Mouse (Mus musculus) thymus, adult 2 months (tissue): Measurements from ENCODE around the gene Prr12. TPM values are rescaled to one million over a fixed set of nuclear protein-coding genes. Genes with fewer than 3 reads are reported as not detected.
"Not testable (repeated sequence)": the region's sequence is repeated elsewhere in the genome, so short reads cannot be mapped to it uniquely, and the experiment has no call there.

Experiments
- DNase-seq: peaks from one replicate; pipeline ENCODE4 v3.0.0; 2021
- H3K27ac ChIP-seq: fragments of 200-500 bp; 2 replicates; pipeline ENCODE4 v1.5.1; 2012; ENCODE audit warnings: low read length, control low read depth; ENCODE audit not compliant: control insufficient read depth, insufficient read depth
- H3K27me3 ChIP-seq: fragments of 200-500 bp; 2 replicates; pipeline ENCODE4 v1.6.1; 2012; ENCODE audit warnings: mild to moderate bottlenecking, low read length, moderate library complexity, mixed read lengths; ENCODE audit not compliant: control insufficient read depth, insufficient read depth
- H3K36me3 ChIP-seq: fragments of 200-500 bp; 2 replicates; pipeline ENCODE4 v1.6.1; 2012; ENCODE audit warnings: mild to moderate bottlenecking, low read length, moderate library complexity; ENCODE audit not compliant: control insufficient read depth, insufficient read depth
- H3K4me1 ChIP-seq: fragments of 200-500 bp; replicated peaks from 2 replicates; pipeline ENCODE4 v1.6.1; 2012; ENCODE audit warnings: low read length; ENCODE audit not compliant: control insufficient read depth, insufficient read depth
- H3K4me3 ChIP-seq: fragments of 200-500 bp; 2 replicates; pipeline ENCODE4 v1.5.1; 2012; ENCODE audit warnings: mild to moderate bottlenecking, low read length, control low read depth, moderate library complexity; ENCODE audit not compliant: control insufficient read depth, insufficient read depth
- CTCF ChIP-seq: fragments of 200-500 bp; IDR thresholded peaks from 2 replicates; pipeline ENCODE4 v1.5.1; 2012; ENCODE audit warnings: mild to moderate bottlenecking, control low read depth, low read length, moderate library complexity, borderline replicate concordance; ENCODE audit not compliant: control insufficient read depth, poor library complexity, insufficient read depth; ENCODE audit errors: extremely low read depth
- POLR2A ChIP-seq: fragments of 200-500 bp; IDR thresholded peaks from 2 replicates; pipeline ENCODE4 v1.6.1; 2012; ENCODE audit warnings: mild to moderate bottlenecking, low read length, control low read depth, moderate library complexity; ENCODE audit not compliant: control insufficient read depth, poor library complexity, insufficient read depth; ENCODE audit errors: extremely low read depth
- WGBS: fragments of 180-500 bp; shearing (Covaris S2); methylation state at CpG from one replicate; pipeline ENCODE4 v1.1.7; 2018; 5-methylcytosine and 5-hydroxymethylcytosine counted together
- polyA plus RNA-seq: library from polyadenylated mRNA; depleted of rRNA; stranded (reverse); fragments of >200 nt; gene quantifications from 2 replicates; pipeline ENCODE4 v1.2.3, GENCODE M21; 2012

The Prr12 gene
- polyA plus RNA-seq, 1 experiment = 32.7 TPM

DNA sequence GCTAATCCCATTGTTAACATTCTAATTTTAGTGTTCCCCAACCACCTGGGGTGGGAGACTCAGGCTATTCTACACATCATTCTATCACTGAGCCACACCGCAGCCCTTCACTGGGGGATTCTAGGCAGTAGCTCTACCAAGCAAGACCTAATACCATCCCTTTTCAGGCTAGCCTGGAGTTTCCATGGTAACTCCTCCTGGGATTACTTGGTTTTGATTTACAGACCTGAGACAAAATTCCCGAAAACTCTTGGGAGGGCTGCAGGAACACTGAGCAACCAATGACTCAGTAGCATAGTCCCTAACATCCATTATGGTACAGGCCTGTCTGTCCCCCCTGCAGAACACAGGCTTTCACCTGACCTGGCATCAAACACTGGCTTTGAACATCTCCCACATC is 26.4 kb downstream of the Prr12 start:
- 94% methylated on average over 2 of the region's 2 CpGs for WGBS
- TF ChIP-seq POLR2A = no peak
- TF ChIP-seq CTCF = no peak

DNA sequence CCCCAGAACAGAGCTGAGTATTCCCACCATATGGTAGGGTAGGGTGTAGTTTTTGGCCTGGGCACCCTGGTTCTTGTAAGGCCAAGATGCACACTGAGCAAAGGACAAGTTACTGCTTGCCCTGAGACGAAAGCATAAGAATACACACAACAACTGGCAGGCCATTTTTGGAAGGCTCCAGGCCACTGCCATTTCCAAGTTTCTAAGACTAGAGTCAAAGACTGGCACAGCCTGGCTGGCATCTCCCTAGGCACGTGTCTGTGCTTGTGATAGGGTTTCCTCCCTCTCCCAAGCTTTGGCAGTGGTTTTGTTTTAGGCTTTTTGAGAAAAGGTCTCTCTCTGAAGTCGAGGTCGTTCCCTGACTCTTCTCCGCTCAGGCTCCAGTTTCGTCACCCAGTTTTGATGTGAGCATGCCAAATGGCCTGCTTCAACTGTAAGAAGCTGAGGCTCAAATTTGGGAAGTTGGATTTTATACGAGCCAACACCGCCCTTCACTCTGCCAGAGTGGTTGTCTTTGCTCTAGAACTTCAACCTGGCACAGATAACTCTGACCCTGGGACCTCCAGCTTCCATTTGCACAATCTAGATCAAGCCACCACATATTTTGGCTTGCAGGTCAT is 27.0 kb downstream of the Prr12 start:
- no peak for TF ChIP-seq POLR2A
- Histone ChIP-seq H3K27ac (no peak overlapping the region), H3K27me3 (no peaks in the 10 kb centered on the region), H3K4me3 (no peak overlapping the region), H3K36me3 (peaks cover 28% of the 10 kb centered on the region), H3K4me1 (no peaks in the 10 kb centered on the region)
- WGBS = 79% methylated on average over 8 of the region's 8 CpGs
- DNase-seq = no peak

More for the DNA sequence above, 26.4 kb downstream of the Prr12 start:
- Histone ChIP-seq H3K4me3 (no peak overlapping the region), H3K36me3 (peaks cover 34% of the 10 kb centered on the region), H3K27me3 (no peaks in the 10 kb centered on the region), H3K4me1 (no peaks in the 10 kb centered on the region), H3K27ac (no peak overlapping the region)
- no peak for DNase-seq

DNA sequence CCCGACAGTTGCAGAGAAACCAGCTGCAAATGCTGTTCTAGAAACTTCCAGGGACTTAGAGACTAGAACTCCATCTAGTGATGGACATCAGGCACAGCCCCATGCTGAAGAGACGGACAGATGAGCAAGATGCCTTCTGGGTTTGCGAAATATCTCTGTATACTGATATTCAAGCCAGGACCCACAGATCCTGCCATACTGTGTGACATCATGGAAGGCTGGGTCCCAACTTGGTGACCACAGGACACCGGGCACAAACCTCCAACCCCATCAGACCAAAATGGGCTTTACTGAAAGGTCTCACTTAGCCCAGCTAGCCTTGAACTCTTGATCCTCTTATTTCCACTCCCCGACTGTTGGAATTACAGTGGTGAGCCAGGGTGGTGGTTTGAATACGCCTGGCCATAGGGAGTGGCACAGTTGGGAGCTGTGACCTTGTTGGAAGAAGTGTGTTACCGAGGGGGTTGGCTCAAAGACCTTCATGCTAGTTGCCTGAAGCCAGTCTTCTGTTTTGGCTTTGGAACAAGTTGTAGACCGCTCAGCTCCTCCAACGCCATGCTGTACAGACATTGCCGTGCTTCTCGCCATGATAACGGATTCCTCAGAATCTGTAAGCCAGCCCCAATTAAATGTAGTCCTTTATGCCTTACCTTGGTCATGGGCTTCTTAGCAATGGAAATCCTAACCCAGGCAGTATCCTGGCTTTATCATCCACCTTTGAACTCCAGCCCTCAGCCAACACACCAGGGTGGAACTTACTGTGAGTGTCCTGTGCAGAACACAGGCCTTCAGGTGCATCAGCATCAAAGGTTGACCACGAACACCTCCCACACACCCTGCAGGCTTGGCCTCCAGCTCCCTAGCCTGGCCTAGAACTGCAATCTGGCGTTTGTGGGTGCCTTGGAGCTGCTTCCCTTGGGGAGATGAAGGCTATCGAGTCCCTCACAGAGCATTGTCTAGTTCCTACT is 28.1 kb downstream of the Prr12 start:
- 83% methylated on average over 15 of the region's 15 CpGs for WGBS
- TF ChIP-seq POLR2A (no peak), CTCF (no peak)
- H3K27ac ChIP-seq = no peak overlapping the region

DNA sequence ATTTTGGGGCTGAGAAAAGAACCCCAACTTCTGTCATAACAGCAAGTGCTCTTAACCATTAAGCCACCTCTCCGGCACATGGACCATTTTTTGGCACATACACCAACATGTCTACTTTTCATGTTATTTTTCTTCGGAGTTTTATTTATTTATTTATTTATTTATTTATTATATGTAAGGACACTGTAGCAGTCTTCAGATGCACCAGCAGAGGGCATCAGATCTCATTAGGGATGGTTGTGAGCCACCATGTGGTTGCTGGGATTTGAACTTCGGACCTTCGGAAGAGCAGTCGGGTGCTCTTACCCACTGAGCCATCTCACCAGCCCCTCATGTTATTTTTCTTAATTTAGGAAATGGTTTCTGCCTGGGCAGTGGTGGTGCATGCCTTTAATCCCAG is 29.0 kb downstream of the Prr12 start:
- not testable (repeated sequence) for H3K27ac ChIP-seq, DNase-seq, H3K27me3 ChIP-seq, H3K4me1 ChIP-seq, H3K4me3 ChIP-seq
- WGBS = 70% methylated on average over 5 of the region's 5 CpGs
- peaks cover 12% of the 10 kb centered on the region for H3K36me3 ChIP-seq

More for the DNA sequence above, 28.1 kb downstream of the Prr12 start:
- no peaks in the 10 kb centered on the region for H3K4me1 ChIP-seq
- DNase-seq = no peak
- H3K27me3 ChIP-seq = no peaks in the 10 kb centered on the region
- no peak overlapping the region for H3K4me3 ChIP-seq
- peaks cover 17% of the 10 kb centered on the region for H3K36me3 ChIP-seq

DNA sequence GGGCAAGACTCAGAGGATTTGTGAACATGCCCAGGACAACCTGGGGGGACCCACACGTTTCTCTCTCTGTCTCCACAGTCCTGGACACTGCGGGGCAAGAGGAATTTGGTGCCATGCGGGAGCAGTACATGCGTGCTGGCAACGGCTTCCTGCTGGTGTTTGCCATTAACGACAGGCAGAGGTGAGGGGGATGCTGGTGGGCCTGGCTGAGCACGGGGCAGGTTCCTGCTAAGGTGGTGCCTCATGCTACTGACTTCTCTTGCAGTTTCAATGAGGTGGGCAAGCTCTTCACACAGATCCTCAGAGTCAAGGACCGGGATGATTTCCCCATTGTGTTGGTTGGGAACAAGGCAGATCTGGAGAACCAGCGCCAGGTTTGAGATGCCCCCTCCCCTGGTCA is 32.5 kb downstream of the Prr12 start:
- H3K27me3 ChIP-seq = no peaks in the 10 kb centered on the region
- peaks cover 3% of the 10 kb centered on the region for H3K4me1 ChIP-seq
- TF ChIP-seq CTCF (no peak), POLR2A (no peak)
- 95% methylated on average over 9 of the region's 9 CpGs for WGBS
- no peak overlapping the region for H3K27ac ChIP-seq
- no peak for DNase-seq
- no peaks in the 10 kb centered on the region for H3K36me3 ChIP-seq
- H3K4me3 ChIP-seq = no peak overlapping the region

DNA sequence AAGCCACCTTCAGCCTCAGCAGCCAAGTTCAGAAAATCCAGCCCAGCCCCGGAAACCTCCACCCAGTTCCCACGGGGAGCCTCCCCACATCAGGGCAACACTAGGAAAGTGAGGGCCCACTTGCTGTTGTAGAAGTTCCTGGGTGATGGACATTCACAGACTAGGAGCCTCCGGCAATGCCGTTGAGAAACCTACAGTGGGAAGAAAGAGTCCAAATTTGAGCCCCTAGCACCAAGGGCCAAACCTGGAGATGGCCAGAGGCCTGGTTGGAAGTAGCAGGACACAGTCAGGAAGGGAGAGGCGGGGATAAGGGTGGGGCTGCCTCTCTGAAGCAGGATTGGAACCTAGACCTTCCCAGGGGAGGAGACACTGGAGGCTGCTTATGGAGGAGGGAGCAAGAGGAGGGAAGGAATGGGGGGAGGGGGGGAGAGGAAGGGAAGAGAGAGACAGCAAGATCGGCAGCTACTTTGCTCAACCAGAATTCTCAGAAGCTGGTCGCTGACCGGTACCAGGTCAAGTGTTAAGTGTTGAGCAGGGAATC is 33.6 kb downstream of the Prr12 start:
- TF ChIP-seq POLR2A (no peak), CTCF (no peak)
- H3K27ac ChIP-seq = no peak overlapping the region
- WGBS = 45% methylated on average over 8 of the region's 8 CpGs
- H3K4me1 ChIP-seq = peaks cover 3% of the 10 kb centered on the region
- no peaks in the 10 kb centered on the region for H3K27me3 ChIP-seq
- no peak for DNase-seq
- no peaks in the 10 kb centered on the region for H3K36me3 ChIP-seq
- H3K4me3 ChIP-seq = no peak overlapping the region
